Mouse (Mus musculus) heart, postnatal 0 days (tissue): ENCODE results near the gene Npas1. TPM values are rescaled to one million over a fixed set of nuclear protein-coding genes. Genes with fewer than 3 reads are reported as not detected.

Experiments
- ATAC-seq: fragments of 200-750 bp; cut with Nextera tagmentation; 2 replicates; pipeline ENCODE4 v1.8.0; 2017; ENCODE audit warnings: low read depth, moderate number of reproducible peaks, moderate library complexity; ENCODE audit not compliant: insufficient read depth
- DNase-seq: peaks from one replicate; pipeline ENCODE4 v3.0.0-alpha.2; 2016; ENCODE audit warnings: low spot score
- H3K27ac ChIP-seq: fragments of 300-500 bp; sonication (generic); 2 replicates; pipeline ENCODE4 v1.5.1; 2014; ENCODE audit warnings: low read depth, mild to moderate bottlenecking
- H3K27me3 ChIP-seq: fragments of 300-500 bp; sonication (generic); 2 replicates; pipeline ENCODE4 v1.6.1; 2014; ENCODE audit warnings: low read length, mixed read lengths; ENCODE audit not compliant: control insufficient read depth, insufficient read depth
- H3K36me3 ChIP-seq: fragments of 300-500 bp; sonication (generic); replicated peaks from 2 replicates; pipeline ENCODE4 v1.6.1; 2014; ENCODE audit warnings: low read length, mixed read lengths; ENCODE audit not compliant: control insufficient read depth, insufficient read depth
- H3K4me1 ChIP-seq: fragments of 300-500 bp; sonication (generic); 2 replicates; pipeline ENCODE4 v1.6.1; 2014; ENCODE audit warnings: antibody characterized with exemption; ENCODE audit not compliant: control insufficient read depth, insufficient read depth
- H3K4me2 ChIP-seq: fragments of 300-500 bp; sonication (generic); 2 replicates; pipeline ENCODE4 v1.6.1; 2014; ENCODE audit warnings: low read depth, mild to moderate bottlenecking, low read length, moderate library complexity
- H3K4me3 ChIP-seq: fragments of 300-500 bp; sonication (generic); 2 replicates; pipeline ENCODE4 v1.5.1; 2014; ENCODE audit warnings: low read depth, low read length
- H3K9ac ChIP-seq: fragments of 300-500 bp; sonication (generic); replicated peaks from 2 replicates; pipeline ENCODE4 v1.6.1; 2014; ENCODE audit warnings: low read depth, low read length, mixed read lengths
- H3K9me3 ChIP-seq: fragments of 300-500 bp; sonication (generic); replicated peaks from 2 replicates; pipeline ENCODE4 v1.6.1; 2016; ENCODE audit warnings: low read length; ENCODE audit not compliant: control insufficient read depth
- CTCF ChIP-seq: IDR thresholded peaks from 2 replicates; pipeline ENCODE4 v1.5.1; 2016; ENCODE audit warnings: antibody characterized with exemption, control low read depth, low read depth
- EP300 ChIP-seq: IDR thresholded peaks from 2 replicates; pipeline ENCODE4 v1.6.1; 2016; ENCODE audit warnings: antibody characterized with exemption, low read depth
- WGBS: fragments of 180-500 bp; shearing (Covaris S2); extraction: QIAGEN DNeasy Blood & Tissue Kit; methylation state at CpG from one replicate; pipeline ENCODE4 v1.1.7; 2014; 5-methylcytosine and 5-hydroxymethylcytosine counted together
- polyA plus RNA-seq: library from polyadenylated mRNA; unstranded; fragments of >200 nt; fragmentation: Nextera tagmentation; extraction: Ambion mirVana; gene quantifications from 2 replicates; pipeline ENCODE4 v1.2.1, GENCODE M21; 2015
- total RNA-seq: library from RNA; depleted of rRNA; stranded (reverse); fragments of >200 nt; gene quantifications from 2 replicates; pipeline ENCODE4 v1.2.3, GENCODE M21; 2014; ENCODE audit warnings: low replicate concordance

The Npas1 gene
- total and polyA plus RNA-seq, 2 experiments from 2014 or later: 0.18 TPM; not detected in 1

GRCm38 (mm10) chr7:16475764-16476599, 1.5 kb downstream of the Npas1 start:
- peak overlapping the region; percentile 35 for H3K4me3 ChIP-seq
- WGBS: under 1% methylated on average over 41 of the region's 59 CpGs
- no peak for ATAC-seq
- H3K4me1 ChIP-seq: no peaks in the 10 kb centered on the region; the same call in 1 of the 2 replicates
- peak overlapping the region; percentile 54 for H3K4me2 ChIP-seq
- TF ChIP-seq EP300: no peak
- no peak for TF ChIP-seq CTCF
- H3K36me3 ChIP-seq: no peaks in the 10 kb centered on the region
- H3K9ac ChIP-seq: no peak overlapping the region
- no peak for DNase-seq
- no peak overlapping the region for H3K27ac ChIP-seq
- no peaks in the 10 kb centered on the region for H3K9me3 ChIP-seq
- H3K27me3 ChIP-seq: peaks cover 62% of the 10 kb centered on the region

- DNase-seq: no peak
- H3K9me3 ChIP-seq: no peaks in the 10 kb centered on the region
- 3% methylated on average over 23 of the region's 23 CpGs for WGBS
- ATAC-seq: no peak
- H3K27ac ChIP-seq: no peak overlapping the region
- H3K36me3 ChIP-seq: no peaks in the 10 kb centered on the region
- TF ChIP-seq EP300: no peak
- TF ChIP-seq CTCF: no peak
- H3K4me1 ChIP-seq: no peaks in the 10 kb centered on the region; the same call in 1 of the 2 replicates
- H3K9ac ChIP-seq: no peak overlapping the region
- peak overlapping the region; percentile 13; the same call in 1 of the 2 replicates for H3K4me2 ChIP-seq
- H3K4me3 ChIP-seq: peak overlapping the region; percentile 35
- peaks cover 59% of the 10 kb centered on the region for H3K27me3 ChIP-seq
Observed at GRCm38 (mm10) chr7:16475321-16475720, 2.2 kb downstream of the Npas1 start.

- no peak for ATAC-seq
- 5% methylated on average over 33 of the region's 33 CpGs for WGBS
- no peak for TF ChIP-seq EP300
- TF ChIP-seq CTCF: no peak
- Histone ChIP-seq H3K4me2 (no peak overlapping the region), H3K9ac (no peak overlapping the region), H3K36me3 (no peaks in the 10 kb centered on the region), H3K9me3 (no peaks in the 10 kb centered on the region), H3K4me1 (no peaks in the 10 kb centered on the region; the same call in 1 of the 2 replicates), H3K4me3 (peak overlapping the region; percentile 27), H3K27ac (no peak overlapping the region), H3K27me3 (peaks cover 59% of the 10 kb centered on the region)
- DNase-seq: no peak
Observed at GRCm38 (mm10) chr7:16474445-16474844, 3.1 kb downstream of the Npas1 start.

- no peak for ATAC-seq
Observed at GRCm38 (mm10) chr7:16473847-16474246, 3.7 kb downstream of the Npas1 start.

GRCm38 (mm10) chr7:16472116-16472709, 5.3 kb downstream of the Npas1 start:
- no peak overlapping the region for H3K4me3 ChIP-seq
- no peak for ATAC-seq
- H3K27ac ChIP-seq: no peak overlapping the region
- no peaks in the 10 kb centered on the region; the same call in 1 of the 2 replicates for H3K4me1 ChIP-seq
- peaks cover 53% of the 10 kb centered on the region for H3K27me3 ChIP-seq
- no peak overlapping the region for H3K4me2 ChIP-seq
- no peak for DNase-seq
- TF ChIP-seq EP300: no peak
- no peak for TF ChIP-seq CTCF
- WGBS: 13% methylated on average over 17 of the region's 17 CpGs
- H3K36me3 ChIP-seq: no peaks in the 10 kb centered on the region
- no peaks in the 10 kb centered on the region for H3K9me3 ChIP-seq
- no peak overlapping the region for H3K9ac ChIP-seq

More at GRCm38 (mm10) chr7:16473847-16474246, 3.7 kb downstream of the Npas1 start:
- Histone ChIP-seq H3K27me3 (peaks cover 59% of the 10 kb centered on the region), H3K9ac (no peak overlapping the region), H3K27ac (no peak overlapping the region), H3K4me3 (no peak overlapping the region), H3K9me3 (no peaks in the 10 kb centered on the region), H3K36me3 (no peaks in the 10 kb centered on the region), H3K4me1 (no peaks in the 10 kb centered on the region; the same call in 1 of the 2 replicates), H3K4me2 (no peak overlapping the region)
- TF ChIP-seq EP300 (no peak), CTCF (no peak)
- no peak for DNase-seq
- WGBS: 80% methylated on average over 8 of the region's 8 CpGs
